Mouse (Mus musculus) fat pad, adult 2 months (tissue): ENCODE data around the gene Tmprss11d.
"Not testable (repeated sequence)": the region's sequence is repeated elsewhere in the genome, so short reads cannot be mapped to it uniquely, and the experiment has no call there.

Experiments used
- DNase-seq: peaks from one replicate; pipeline ENCODE4 v3.0.0-alpha.2; 2011; ENCODE audit warnings: low read depth, low spot score; ENCODE audit errors: extremely low read depth

Gene Tmprss11d

GRCm38 (mm10) chr5:86373320-86373719, at the start of gene Tmprss11d:
Gene Tmprss11d, minus strand, starts transcription at chr5:86373420.
- DNase-seq = no peak

GRCm38 (mm10) chr5:86421323-86422028, 48.3 kb upstream of the Tmprss11d start:
- DNase-seq = no peak

- DNase-seq = no peak
These were observed 46.3 kb upstream of the Tmprss11d start for GRCm38 (mm10) chr5:86419494-86419893.

DNA sequence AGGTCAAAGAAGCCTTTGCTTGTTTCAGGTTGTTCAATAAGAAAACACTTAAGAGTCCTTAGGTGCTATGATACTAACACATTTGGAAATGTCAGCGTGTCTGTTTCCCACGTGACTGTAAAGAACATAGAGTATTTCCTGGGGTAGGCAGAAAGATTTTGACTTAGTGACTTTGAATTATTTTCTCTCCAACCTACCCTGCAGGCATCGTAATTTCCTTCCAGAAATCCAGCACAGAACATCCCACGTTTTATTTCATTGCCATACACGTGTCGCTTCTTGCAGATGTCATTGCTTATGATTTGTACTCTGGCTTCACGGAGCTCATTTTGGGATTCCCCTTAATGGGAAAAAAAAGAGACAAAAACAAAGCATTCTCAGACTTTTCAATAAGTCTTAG, 41.1 kb upstream of the Tmprss11d start:
- peak; percentile 80 for DNase-seq

DNA sequence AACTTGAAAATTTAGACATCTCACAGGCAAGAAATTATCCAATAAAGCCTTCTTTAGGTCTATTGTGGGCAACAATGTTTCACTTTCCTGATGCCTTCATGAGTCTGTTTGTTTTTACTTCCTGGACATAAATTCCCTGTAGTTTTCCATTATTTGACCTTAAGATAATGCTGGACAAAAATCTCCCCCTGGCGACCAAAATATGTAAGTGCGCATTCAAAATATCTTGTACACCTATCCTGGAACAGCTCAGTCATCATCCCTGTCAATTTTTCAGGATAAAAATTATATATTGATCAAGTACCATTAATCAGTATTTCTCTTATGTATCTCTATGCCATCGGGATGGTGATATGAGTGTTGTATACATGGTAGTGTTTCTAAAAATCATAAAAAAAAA, 37.6 kb upstream of the Tmprss11d start:
- DNase-seq = no peak

DNA sequence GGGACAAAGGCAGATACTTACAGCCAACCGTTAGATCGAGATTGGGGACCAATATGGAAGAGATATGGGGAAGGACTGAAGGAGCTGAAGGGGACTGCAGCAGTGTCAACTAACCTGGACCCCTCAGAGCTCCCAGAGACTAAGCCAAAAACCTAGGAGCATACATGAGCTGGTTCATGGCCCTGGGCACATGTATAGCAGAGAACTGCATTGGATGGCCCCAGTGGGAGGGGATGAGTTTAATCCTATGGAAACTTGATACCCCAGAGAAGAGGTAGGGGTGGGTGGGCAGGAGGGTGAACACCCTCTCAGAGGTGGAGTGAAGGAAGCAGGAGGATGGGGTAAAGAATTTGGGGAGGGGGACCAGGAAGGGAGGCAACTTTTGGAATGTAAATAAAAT, 34.7 kb upstream of the Tmprss11d start:
- no peak for DNase-seq

GRCm38 (mm10) chr5:86407191-86407590, 34.0 kb upstream of the Tmprss11d start:
- no peak for DNase-seq

- no peak for DNase-seq
These were observed 13.7 kb downstream of the Tmprss11d start for GRCm38 (mm10) chr5:86359412-86359985.

DNA sequence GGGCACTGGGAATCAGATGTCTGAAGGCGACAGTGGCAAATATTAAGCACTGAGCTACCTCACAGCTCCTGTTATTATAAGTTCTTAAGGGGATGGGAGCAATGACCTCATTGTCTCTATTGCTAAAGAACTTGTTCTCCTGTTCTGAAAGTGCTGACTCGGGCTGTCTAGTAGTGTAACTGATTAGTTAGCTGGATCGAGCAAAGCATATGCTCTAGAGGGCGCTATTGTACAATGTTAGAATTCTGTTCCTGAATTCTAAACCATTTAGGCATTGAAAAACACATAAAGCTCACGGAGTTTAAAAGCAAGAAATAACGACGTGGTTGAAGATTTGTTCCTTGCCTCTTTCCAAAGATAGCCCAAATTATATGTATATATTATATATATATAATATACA, 20.3 kb downstream of the Tmprss11d start:
- no peak for DNase-seq

DNA sequence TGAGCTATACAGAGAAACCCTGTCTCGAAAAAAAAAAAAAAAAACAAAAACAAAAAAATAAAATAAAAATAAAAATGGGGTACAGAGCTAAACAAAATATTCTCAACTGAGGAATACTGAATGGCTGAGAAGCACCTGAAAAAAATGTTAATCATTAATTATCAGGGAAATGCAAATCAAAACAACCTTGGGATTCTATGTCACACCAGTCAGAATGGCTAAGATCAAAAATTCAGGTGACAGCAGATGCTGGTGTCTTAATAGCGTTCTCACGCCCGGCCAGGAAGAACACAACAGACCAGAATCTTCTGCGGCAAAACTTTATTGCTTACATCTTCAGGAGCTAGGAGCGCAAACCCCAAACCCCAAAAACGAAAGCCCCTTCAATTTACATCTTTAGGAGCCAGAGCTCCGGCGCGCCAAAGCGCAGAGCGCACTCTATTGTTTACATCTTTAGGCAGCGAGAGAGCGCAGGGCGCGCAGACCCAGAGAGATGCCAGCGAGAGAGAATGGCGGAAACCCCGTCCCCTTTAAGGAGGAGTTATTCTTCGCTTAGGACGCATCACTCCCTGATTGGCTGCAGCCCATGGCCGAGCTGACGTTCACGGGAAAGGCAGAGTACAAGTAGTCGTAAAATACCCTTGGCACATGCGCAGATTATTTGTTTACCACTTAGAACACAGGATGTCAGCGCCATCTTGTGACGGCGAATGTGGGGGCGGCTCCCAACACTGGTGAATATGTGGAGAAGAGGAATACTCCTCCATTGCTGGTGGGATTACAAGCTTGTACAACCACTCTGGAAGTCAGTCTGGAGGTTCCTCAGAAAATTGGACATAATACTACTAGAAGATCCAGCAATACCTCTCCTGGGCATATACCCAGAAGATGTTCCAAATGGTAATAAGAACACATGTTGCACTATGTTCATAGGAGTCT, 54.9 kb downstream of the Tmprss11d start:
- DNase-seq = not testable (repeated sequence)

DNA sequence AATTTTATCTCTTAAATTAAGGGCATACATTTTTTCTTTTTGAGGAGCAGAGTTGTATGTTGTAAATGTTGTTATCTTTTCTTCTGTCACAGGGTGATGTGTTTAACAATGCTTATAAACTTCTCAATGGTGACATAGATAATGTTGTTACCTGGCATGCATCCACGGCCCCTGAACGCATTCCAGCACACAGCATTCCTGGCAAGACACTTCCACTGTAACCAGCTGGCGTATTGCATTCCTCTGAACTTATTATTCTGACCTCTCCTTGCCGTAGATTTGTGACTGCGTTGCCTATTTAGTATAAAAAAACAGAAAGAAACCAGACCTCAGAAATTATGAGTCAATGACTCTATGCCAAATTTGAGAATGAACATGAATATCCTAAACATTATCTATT, 67.1 kb downstream of the Tmprss11d start:
- no peak for DNase-seq

GRCm38 (mm10) chr5:86303877-86304276, 69.3 kb downstream of the Tmprss11d start:
- DNase-seq = no peak

- DNase-seq = no peak
These were observed 84.0 kb downstream of the Tmprss11d start, which contains the start of gene Tmprss11c for GRCm38 (mm10) chr5:86289208-86289607. Gene Tmprss11c, minus strand, starts transcription at chr5:86289308.
